ENCODE assay signal across 9 mouse cellular contexts in the genomic region with DNA sequence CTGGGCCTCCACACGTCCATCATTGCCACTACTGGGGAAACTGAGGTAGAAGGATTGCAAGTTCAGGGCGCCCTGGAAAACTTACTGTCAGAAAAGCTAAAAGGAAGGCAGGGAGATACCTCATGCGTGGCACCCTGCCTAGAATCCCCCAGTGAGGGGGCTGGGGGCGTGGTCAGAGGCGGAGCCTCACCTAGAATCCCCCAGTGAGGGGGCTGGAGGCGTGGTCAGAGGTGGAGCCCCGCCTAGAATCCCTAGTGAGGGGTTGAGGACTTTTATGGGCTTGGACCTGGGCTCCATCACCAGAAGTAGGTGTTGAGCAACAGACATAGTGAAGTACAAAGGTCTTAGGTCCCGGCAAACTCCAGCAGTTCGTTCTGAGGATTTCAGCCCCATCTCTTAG. TPM values are rescaled to one million over a fixed set of nuclear protein-coding genes. Genes with fewer than 3 reads are reported as not detected.
DNase-seq lines count a peak whose midpoint lies in the region; ATAC-seq and TF ChIP-seq lines count a peak whose summit lies in the region.
"Had no signal": no experiment of that assay in that cellular context is flagged by ENCODE, and none has a peak within 500 bp of the region (broad histone marks: within the 10 kb centered on the region; RNA-seq: fewer than 3 reads in every experiment).

No protein-coding gene starts in this region.

- no peaks in the 10 kb centered on the region for H3K9me3 ChIP-seq in forebrain, embryonic 10.5 days
- H3K9me3 ChIP-seq in forebrain, embryonic 15.5 days: no peaks in the 10 kb centered on the region
- no peaks in the 10 kb centered on the region for H3K9me3 ChIP-seq in embryonic facial prominence, embryonic 10.5 days
- H3K9me3 ChIP-seq in liver, postnatal 0 days (ENCODE audit: low read length): no peaks in the 10 kb centered on the region

- no peak for DNase-seq in forebrain, embryonic 10.5 days (ENCODE audit: extremely low spot score, low spot score)
- DNase-seq in 3T3-L1 (ENCODE audit: low read depth, low spot score): peak; percentile 38
- no peak for DNase-seq in embryonic facial prominence, embryonic 10.5 days (ENCODE audit: low spot score)
- DNase-seq in liver, postnatal 0 days: peak; percentile 67
- no peak for DNase-seq in layer of hippocampus, postnatal 36 days

- no peak overlapping the region for H3K9ac ChIP-seq in forebrain, embryonic 15.5 days (replicated peaks)
- H3K9ac ChIP-seq in liver, postnatal 0 days (replicated peaks): peak overlapping the region; percentile 49; the same call in 1 of the 2 replicates

- no peak for TF ChIP-seq EP300 in liver, postnatal 0 days (IDR thresholded peaks at IDR 0.05; ENCODE audit: low read depth)

- H3K4me2 ChIP-seq in forebrain, embryonic 15.5 days (replicated peaks): no peak overlapping the region
- H3K4me2 ChIP-seq in liver, postnatal 0 days (ENCODE audit: low read depth, low read length): peak overlapping the region; percentile 57

- peaks cover 29% of the 10 kb centered on the region for H3K4me1 ChIP-seq in forebrain, embryonic 10.5 days
- H3K4me1 ChIP-seq in forebrain, embryonic 15.5 days: peaks cover 17% of the 10 kb centered on the region
- H3K4me1 ChIP-seq in embryonic facial prominence, embryonic 10.5 days: peaks cover 33% of the 10 kb centered on the region
- H3K4me1 ChIP-seq in liver, postnatal 0 days (ENCODE audit: insufficient read depth): peaks cover 39% of the 10 kb centered on the region

- peaks cover 22% of the 10 kb centered on the region; the same call in 1 of the 2 replicates for H3K27me3 ChIP-seq in forebrain, embryonic 10.5 days (ENCODE audit: poor library complexity, severe bottlenecking)
- no peaks in the 10 kb centered on the region for H3K27me3 ChIP-seq in forebrain, embryonic 15.5 days
- H3K27me3 ChIP-seq in embryonic facial prominence, embryonic 10.5 days (replicated peaks; ENCODE audit: low read depth, poor library complexity, severe bottlenecking): peaks cover 6% of the 10 kb centered on the region
- H3K27me3 ChIP-seq in liver, postnatal 0 days (ENCODE audit: insufficient read depth, low read length): no peaks in the 10 kb centered on the region

- peak overlapping the region; percentile 16; the same call in 1 of the 2 replicates for H3K4me3 ChIP-seq in forebrain, embryonic 10.5 days
- no peak overlapping the region for H3K4me3 ChIP-seq in forebrain, embryonic 15.5 days
- H3K4me3 ChIP-seq in embryonic facial prominence, embryonic 10.5 days: no peak overlapping the region
- H3K4me3 ChIP-seq in liver, postnatal 0 days (ENCODE audit: low read depth, low read length): no peak overlapping the region

- H3K36me3 ChIP-seq in forebrain, embryonic 10.5 days (replicated peaks): peaks cover 2% of the 10 kb centered on the region; the same call in 1 of the 2 replicates
- H3K36me3 ChIP-seq in forebrain, embryonic 15.5 days: no peaks in the 10 kb centered on the region
- peaks cover under 1% of the 10 kb centered on the region for H3K36me3 ChIP-seq in embryonic facial prominence, embryonic 10.5 days (replicated peaks)
- no peaks in the 10 kb centered on the region for H3K36me3 ChIP-seq in liver, postnatal 0 days (replicated peaks; ENCODE audit: insufficient read depth, low read length)

- ATAC-seq in forebrain, embryonic 15.5 days (replicated peaks): no peak
- ATAC-seq in liver, postnatal 0 days: no peak
- ATAC-seq in frontal cortex, adult (ENCODE audit: low TSS enrichment): no peak
- no peak for ATAC-seq in inflammation-experienced regulatory T-cells, adult 6 months

- peak overlapping the region; percentile 65 for H3K27ac ChIP-seq in forebrain, embryonic 10.5 days
- no peak overlapping the region for H3K27ac ChIP-seq in forebrain, embryonic 15.5 days (replicated peaks)
- H3K27ac ChIP-seq in embryonic facial prominence, embryonic 10.5 days (replicated peaks): peak overlapping the region; percentile 59; the same call in 1 of the 2 replicates
- peak overlapping the region; percentile 87 for H3K27ac ChIP-seq in liver, postnatal 0 days (ENCODE audit: low read depth)

- 13% methylated on average over 9 of the region's 9 CpGs for WGBS in forebrain, embryonic 10.5 days
- WGBS in forebrain, embryonic 15.5 days: 16% methylated on average over 9 of the region's 9 CpGs
- whole genome bisulfite sequencing in embryonic facial prominence, embryonic 10.5 days: 9% methylated on average over 9 of the region's 9 CpGs
- 17% methylated on average over 8 of the region's 9 CpGs for WGBS in liver, postnatal 0 days (ENCODE audit: insufficient replicate concordance)

- no peak for TF ChIP-seq CTCF in liver, postnatal 0 days (IDR thresholded peaks at IDR 0.05; ENCODE audit: low read depth)

RNA-seq across cellular contexts. Expression of a gene that starts 2.8 kb away (rescaled TPM):
- polyA plus RNA-seq in forebrain, embryonic 10.5 days (2016; fragmentation: Nextera tagmentation; extraction: Ambion mirVana): 191 and 199 TPM in 2 replicates
- 85.2 and 89.6 TPM in 2 replicates for polyA plus RNA-seq in forebrain, embryonic 15.5 days (2015; fragmentation: Nextera tagmentation; extraction: Ambion mirVana)
- 225 and 235 TPM in 2 replicates for polyA plus RNA-seq in embryonic facial prominence, embryonic 10.5 days (2016; fragmentation: Nextera tagmentation; extraction: Ambion mirVana)
- 28.2 and 29.5 TPM in 2 replicates for polyA plus RNA-seq in liver, postnatal 0 days (2015; fragmentation: Nextera tagmentation; extraction: Ambion mirVana)
- total RNA-seq in layer of hippocampus, postnatal 36 days (2021): 10 to 100 TPM; 30.5 to 30.6 TPM
- polyA plus RNA-seq in inflammation-experienced regulatory T-cells, adult 6 months (2017; shearing (Covaris generic)): 1 to 10 TPM; 6.7 to 8.2 (median 7.9) TPM

RNA-seq across cellular contexts. Expression of a gene that starts 29.6 kb away (rescaled TPM):
- 625 and 631 TPM in 2 replicates for polyA plus RNA-seq in forebrain, embryonic 10.5 days (2016; fragmentation: Nextera tagmentation; extraction: Ambion mirVana)
- 551 and 574 TPM in 2 replicates for polyA plus RNA-seq in forebrain, embryonic 15.5 days (2015; fragmentation: Nextera tagmentation; extraction: Ambion mirVana)
- polyA plus RNA-seq in embryonic facial prominence, embryonic 10.5 days (2016; fragmentation: Nextera tagmentation; extraction: Ambion mirVana): 615 and 629 TPM in 2 replicates
- polyA plus RNA-seq in liver, postnatal 0 days (2015; fragmentation: Nextera tagmentation; extraction: Ambion mirVana): 753 and 771 TPM in 2 replicates
- 100 to 1,000 TPM; 443 to 467 TPM for total RNA-seq in layer of hippocampus, postnatal 36 days (2021)
- polyA plus RNA-seq in inflammation-experienced regulatory T-cells, adult 6 months (2017; shearing (Covaris generic)): 100 to 1,000 TPM; 289 to 335 (median 330) TPM

RNA-seq across cellular contexts. Expression of a gene that starts 36.9 kb away (rescaled TPM):
- polyA plus RNA-seq in forebrain, embryonic 10.5 days (2016; fragmentation: Nextera tagmentation; extraction: Ambion mirVana): 343 and 346 TPM in 2 replicates
- polyA plus RNA-seq in forebrain, embryonic 15.5 days (2015; fragmentation: Nextera tagmentation; extraction: Ambion mirVana): 281 and 295 TPM in 2 replicates
- polyA plus RNA-seq in embryonic facial prominence, embryonic 10.5 days (2016; fragmentation: Nextera tagmentation; extraction: Ambion mirVana): 371 and 377 TPM in 2 replicates
- 33.4 and 33.5 TPM in 2 replicates for polyA plus RNA-seq in liver, postnatal 0 days (2015; fragmentation: Nextera tagmentation; extraction: Ambion mirVana)
- total RNA-seq in layer of hippocampus, postnatal 36 days (2021): 100 to 1,000 TPM; 148 to 156 TPM
- 10 to 100 TPM; 19.2 to 30.4 (median 25.9) TPM for polyA plus RNA-seq in inflammation-experienced regulatory T-cells, adult 6 months (2017; shearing (Covaris generic))

RNA-seq across cellular contexts. Expression of a gene that starts 48.8 kb away (rescaled TPM):
- polyA plus RNA-seq in forebrain, embryonic 10.5 days (2016; fragmentation: Nextera tagmentation; extraction: Ambion mirVana): 6.8 and 7.0 TPM in 2 replicates
- polyA plus RNA-seq in forebrain, embryonic 15.5 days (2015; fragmentation: Nextera tagmentation; extraction: Ambion mirVana): 22.0 and 22.7 TPM in 2 replicates
- 6.4 and 7.1 TPM in 2 replicates for polyA plus RNA-seq in embryonic facial prominence, embryonic 10.5 days (2016; fragmentation: Nextera tagmentation; extraction: Ambion mirVana)
- 0.72 and 0.99 TPM in 2 replicates for polyA plus RNA-seq in liver, postnatal 0 days (2015; fragmentation: Nextera tagmentation; extraction: Ambion mirVana)
- total RNA-seq in layer of hippocampus, postnatal 36 days (2021): 10 to 100 TPM; 18.2 to 18.4 TPM
- 1 to 10 TPM in 1 of 3 experiments, under 1 TPM in 2; 0.79 to 1.3 (median 0.79) TPM for polyA plus RNA-seq in inflammation-experienced regulatory T-cells, adult 6 months (2017; shearing (Covaris generic))

RNA-seq across cellular contexts. Expression of a gene that starts 58.4 kb away (rescaled TPM):
- 0.05 and 0.07 TPM in 2 replicates for polyA plus RNA-seq in forebrain, embryonic 10.5 days (2016; fragmentation: Nextera tagmentation; extraction: Ambion mirVana)
- polyA plus RNA-seq in forebrain, embryonic 15.5 days (2015; fragmentation: Nextera tagmentation; extraction: Ambion mirVana): 0.23 and 0.61 TPM in 2 replicates
- 0.17 and 0.58 TPM in 2 replicates for polyA plus RNA-seq in embryonic facial prominence, embryonic 10.5 days (2016; fragmentation: Nextera tagmentation; extraction: Ambion mirVana)
- polyA plus RNA-seq in liver, postnatal 0 days (2015; fragmentation: Nextera tagmentation; extraction: Ambion mirVana): not detected in 2 replicates
- total RNA-seq in layer of hippocampus, postnatal 36 days (2021): under 1 TPM in 1 of 2 experiments, not detected in 1; 0.08 TPM
- polyA plus RNA-seq in inflammation-experienced regulatory T-cells, adult 6 months (2017; shearing (Covaris generic)): not detected
- polyA plus RNA-seq: heart, postnatal 0 days had no signal

Comparison
In these comparisons a context has a peak if more than half of its experiments do, and no peak if none do; other contexts are left out.
1. DNase-seq: peak in 3T3-L1 (single experiment) and liver, postnatal 0 days (single experiment); none in forebrain, embryonic 10.5 days (single experiment), embryonic facial prominence, embryonic 10.5 days (single experiment) and layer of hippocampus, postnatal 36 days (0 of 2).